Mouse (Mus musculus) lung, embryonic 16.5 days (tissue): ENCODE results near the gene Klhdc4. TPM values are rescaled to one million over a fixed set of nuclear protein-coding genes. Genes with fewer than 3 reads are reported as not detected.
A peak's percentile ranks its signal among the peaks of the same experiment; 100 is the strongest.

Source experiments
- ATAC-seq: fragments of 200-750 bp; cut with Nextera tagmentation; 2 replicates; pipeline ENCODE4 v1.8.0; 2017; ENCODE audit warnings: low read depth, mild to moderate bottlenecking, moderate library complexity
- H3K27ac ChIP-seq: fragments of 300-500 bp; sonication (generic); 2 replicates; pipeline ENCODE4 v1.5.1; 2014; ENCODE audit warnings: mild to moderate bottlenecking, control low read depth, low read length
- H3K27me3 ChIP-seq: fragments of 300-500 bp; sonication (generic); 2 replicates; pipeline ENCODE4 v1.6.1; 2014; ENCODE audit warnings: low read depth, low read length, mixed read lengths; ENCODE audit not compliant: control insufficient read depth, insufficient read depth
- H3K36me3 ChIP-seq: fragments of 300-500 bp; sonication (generic); 2 replicates; pipeline ENCODE4 v1.6.1; 2014; ENCODE audit warnings: low read length; ENCODE audit not compliant: control insufficient read depth, insufficient read depth
- H3K4me1 ChIP-seq: fragments of 300-500 bp; sonication (generic); replicated peaks from 2 replicates; pipeline ENCODE4 v1.6.1; 2014; ENCODE audit warnings: low read length, mixed read lengths; ENCODE audit not compliant: control insufficient read depth, insufficient read depth
- H3K4me2 ChIP-seq: fragments of 300-500 bp; sonication (generic); 2 replicates; pipeline ENCODE4 v1.6.1; 2014; ENCODE audit warnings: low read depth, low read length, control low read depth
- H3K4me3 ChIP-seq: fragments of 300-500 bp; sonication (generic); 2 replicates; pipeline ENCODE4 v1.5.1; 2014; ENCODE audit warnings: mild to moderate bottlenecking, low read length, control low read depth
- H3K9ac ChIP-seq: fragments of 300-500 bp; sonication (generic); 2 replicates; pipeline ENCODE4 v1.6.1; 2014; ENCODE audit warnings: low read length, control low read depth
- H3K9me3 ChIP-seq: fragments of 300-500 bp; sonication (generic); 2 replicates; pipeline ENCODE4 v1.6.1; 2016; ENCODE audit warnings: low read length; ENCODE audit not compliant: control insufficient read depth
- WGBS: fragments of 180-500 bp; shearing (Covaris S2); extraction: QIAGEN DNeasy Blood & Tissue Kit; methylation state at CpG from one replicate; pipeline ENCODE4 v1.1.7; 2014; 5-methylcytosine and 5-hydroxymethylcytosine counted together
- polyA plus RNA-seq: library from polyadenylated mRNA; unstranded; fragments of >200 nt; fragmentation: Nextera tagmentation; extraction: Ambion mirVana; gene quantifications from 2 replicates; pipeline ENCODE4 v1.2.1, GENCODE M21; 2015

Gene Klhdc4
- polyA plus RNA-seq, 1 experiment from 2014 or later = 33.2 TPM

- H3K36me3 ChIP-seq = no peaks in the 10 kb centered on the region
- H3K9me3 ChIP-seq = no peaks in the 10 kb centered on the region
- ATAC-seq = no peak
- 82% methylated on average over 5 of the region's 5 CpGs for WGBS
- no peak overlapping the region for H3K4me3 ChIP-seq
- H3K27ac ChIP-seq = no peak overlapping the region
- H3K4me1 ChIP-seq = peaks cover 7% of the 10 kb centered on the region
- H3K27me3 ChIP-seq = no peaks in the 10 kb centered on the region
- H3K4me2 ChIP-seq = no peak overlapping the region
- no peak overlapping the region for H3K9ac ChIP-seq
These were observed 38.8 kb upstream of the Klhdc4 start for GRCm38 (mm10) chr8:121868196-121868595.

- H3K36me3 ChIP-seq = no peaks in the 10 kb centered on the region
- no peak overlapping the region for H3K9ac ChIP-seq
- H3K4me1 ChIP-seq = no peaks in the 10 kb centered on the region
- H3K27me3 ChIP-seq = no peaks in the 10 kb centered on the region
- no peaks in the 10 kb centered on the region for H3K9me3 ChIP-seq
- 57% methylated on average over 8 of the region's 8 CpGs for WGBS
- ATAC-seq = no peak
- H3K27ac ChIP-seq = no peak overlapping the region
- no peak overlapping the region for H3K4me2 ChIP-seq
- H3K4me3 ChIP-seq = no peak overlapping the region
These were observed 36.0 kb upstream of the Klhdc4 start for GRCm38 (mm10) chr8:121865356-121865755.

GRCm38 (mm10) chr8:121861806-121862548 lies 32.6 kb upstream of the Klhdc4 start:
- no peaks in the 10 kb centered on the region for H3K27me3 ChIP-seq
- no peaks in the 10 kb centered on the region for H3K36me3 ChIP-seq
- no peaks in the 10 kb centered on the region for H3K9me3 ChIP-seq
- no peak overlapping the region for H3K27ac ChIP-seq
- H3K4me2 ChIP-seq = no peak overlapping the region
- ATAC-seq = 0 out of 2 replicates have a peak, but pooled peaks have one; percentile 23
- no peaks in the 10 kb centered on the region for H3K4me1 ChIP-seq
- 62% methylated on average over 12 of the region's 12 CpGs for WGBS
- no peak overlapping the region for H3K4me3 ChIP-seq
- H3K9ac ChIP-seq = no peak overlapping the region

- Histone ChIP-seq H3K27ac (no peak overlapping the region), H3K4me1 (no peaks in the 10 kb centered on the region), H3K9ac (no peak overlapping the region), H3K4me2 (no peak overlapping the region), H3K36me3 (no peaks in the 10 kb centered on the region), H3K4me3 (no peak overlapping the region), H3K27me3 (no peaks in the 10 kb centered on the region), H3K9me3 (no peaks in the 10 kb centered on the region)
- 0 out of 2 replicates have a peak, but pooled peaks have one; percentile 28 for ATAC-seq
- whole genome bisulfite sequencing = 37% methylated on average over 6 of the region's 6 CpGs
These were observed 31.9 kb upstream of the Klhdc4 start for GRCm38 (mm10) chr8:121861276-121861675.

- Histone ChIP-seq H3K36me3 (no peaks in the 10 kb centered on the region), H3K9ac (no peak overlapping the region), H3K27ac (no peak overlapping the region), H3K4me3 (no peak overlapping the region), H3K9me3 (no peaks in the 10 kb centered on the region), H3K27me3 (no peaks in the 10 kb centered on the region), H3K4me2 (no peak overlapping the region), H3K4me1 (no peaks in the 10 kb centered on the region)
- ATAC-seq = no peak
- 25% methylated on average over 2 of the region's 2 CpGs for WGBS
These were observed 28.4 kb upstream of the Klhdc4 start for GRCm38 (mm10) chr8:121857747-121858146.

GRCm38 (mm10) chr8:121857331-121857730 lies 28.0 kb upstream of the Klhdc4 start:
- no peak for ATAC-seq
- 59% methylated on average over 9 of the region's 9 CpGs for WGBS
- Histone ChIP-seq H3K4me2 (no peak overlapping the region), H3K27me3 (no peaks in the 10 kb centered on the region), H3K4me1 (peaks cover 2% of the 10 kb centered on the region; the same call in 1 of the 2 replicates), H3K9ac (no peak overlapping the region), H3K36me3 (no peaks in the 10 kb centered on the region), H3K9me3 (no peaks in the 10 kb centered on the region), H3K4me3 (no peak overlapping the region), H3K27ac (no peak overlapping the region)

- Histone ChIP-seq H3K27ac (no peak overlapping the region), H3K4me2 (no peak overlapping the region), H3K36me3 (no peaks in the 10 kb centered on the region), H3K27me3 (no peaks in the 10 kb centered on the region; the same call in 1 of the 2 replicates), H3K9me3 (no peaks in the 10 kb centered on the region), H3K9ac (no peak overlapping the region), H3K4me3 (no peak overlapping the region), H3K4me1 (peaks cover 8% of the 10 kb centered on the region)
- ATAC-seq = no peak
- WGBS = 68% methylated on average over 14 of the region's 14 CpGs
These were observed 26.8 kb upstream of the Klhdc4 start for GRCm38 (mm10) chr8:121856071-121856746.

GRCm38 (mm10) chr8:121853586-121853985 lies 24.2 kb upstream of the Klhdc4 start:
- Histone ChIP-seq H3K27me3 (no peaks in the 10 kb centered on the region; the same call in 1 of the 2 replicates), H3K27ac (no peak overlapping the region), H3K9ac (no peak overlapping the region; the same call in 1 of the 2 replicates), H3K4me1 (peaks cover 12% of the 10 kb centered on the region), H3K4me2 (no peak overlapping the region), H3K36me3 (no peaks in the 10 kb centered on the region), H3K9me3 (no peaks in the 10 kb centered on the region), H3K4me3 (no peak overlapping the region)
- no peak for ATAC-seq
- WGBS = 68% methylated on average over 2 of the region's 2 CpGs

GRCm38 (mm10) chr8:121852464-121852863 lies 23.1 kb upstream of the Klhdc4 start:
- Histone ChIP-seq H3K9ac (no peak overlapping the region), H3K4me2 (no peak overlapping the region), H3K36me3 (no peaks in the 10 kb centered on the region), H3K27me3 (peaks cover 2% of the 10 kb centered on the region; the same call in 1 of the 2 replicates), H3K27ac (no peak overlapping the region), H3K4me1 (peaks cover 12% of the 10 kb centered on the region), H3K4me3 (no peak overlapping the region), H3K9me3 (no peaks in the 10 kb centered on the region)
- 10% methylated on average over 7 of the region's 7 CpGs for WGBS
- peak; percentile 41; the same call in 1 of the 2 replicates for ATAC-seq
